Mouse (Mus musculus) retina, adult 2 months (tissue): ENCODE measurements at regions not wholly inside any gene's neighbourhood (a gene's known extent, or its start where the extent isn't known, plus 50 kb on each side); places are given as distances from the start of the nearest gene placed in this dataset.

Source experiments
- DNase-seq: peaks from one replicate; pipeline ENCODE4 v3.0.0-alpha.2; 2012; ENCODE audit warnings: low read depth, low spot score

GRCm38 (mm10) chr14:37296531-37296930 is 161.5 kb upstream of the Ghitm start:
- DNase-seq = no peak

- DNase-seq = no peak
Measured at GRCm38 (mm10) chr14:37292084-37292860, 157.2 kb upstream of the Ghitm start.

DNA sequence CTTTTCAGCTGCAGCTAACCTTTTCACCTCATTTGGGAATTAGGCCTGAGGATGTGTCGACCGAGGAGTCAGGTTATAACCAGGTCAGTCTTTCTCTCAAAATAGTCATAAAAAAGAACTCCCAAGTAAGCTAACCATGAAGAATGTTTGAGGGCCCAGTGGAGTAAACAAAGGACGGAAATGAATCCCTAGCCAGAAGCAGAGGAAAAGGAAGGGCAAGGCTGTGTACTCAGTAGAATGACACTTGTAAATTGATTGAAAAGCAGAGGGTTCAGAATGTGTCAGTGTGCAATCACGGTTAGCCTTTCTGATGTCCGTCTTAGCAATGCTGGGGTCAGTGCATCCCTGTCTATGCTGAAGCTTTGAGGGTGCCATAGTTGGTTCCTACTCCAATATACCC is 149.3 kb upstream of the Ghitm start:
- no peak for DNase-seq

DNA sequence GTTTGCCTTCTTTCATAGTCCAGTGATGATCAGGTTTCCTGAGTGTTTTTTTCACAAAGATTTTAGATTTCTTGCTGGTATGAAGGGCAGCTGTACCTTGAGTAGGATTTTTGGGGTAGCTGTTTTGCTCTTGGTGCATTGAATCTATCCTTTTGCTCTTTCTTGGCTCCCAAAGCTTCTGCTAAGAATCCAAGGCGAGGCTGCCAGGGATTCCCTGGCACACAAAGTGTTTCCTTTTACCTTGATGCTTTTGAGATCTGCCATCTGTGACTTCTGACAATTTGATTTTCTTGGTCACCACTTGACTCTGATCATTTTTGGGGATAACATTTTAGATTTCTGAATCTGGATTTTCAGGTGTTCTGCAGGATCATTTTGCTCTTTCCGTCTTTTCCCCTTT is 144.3 kb upstream of the Ghitm start:
- no peak for DNase-seq

DNA sequence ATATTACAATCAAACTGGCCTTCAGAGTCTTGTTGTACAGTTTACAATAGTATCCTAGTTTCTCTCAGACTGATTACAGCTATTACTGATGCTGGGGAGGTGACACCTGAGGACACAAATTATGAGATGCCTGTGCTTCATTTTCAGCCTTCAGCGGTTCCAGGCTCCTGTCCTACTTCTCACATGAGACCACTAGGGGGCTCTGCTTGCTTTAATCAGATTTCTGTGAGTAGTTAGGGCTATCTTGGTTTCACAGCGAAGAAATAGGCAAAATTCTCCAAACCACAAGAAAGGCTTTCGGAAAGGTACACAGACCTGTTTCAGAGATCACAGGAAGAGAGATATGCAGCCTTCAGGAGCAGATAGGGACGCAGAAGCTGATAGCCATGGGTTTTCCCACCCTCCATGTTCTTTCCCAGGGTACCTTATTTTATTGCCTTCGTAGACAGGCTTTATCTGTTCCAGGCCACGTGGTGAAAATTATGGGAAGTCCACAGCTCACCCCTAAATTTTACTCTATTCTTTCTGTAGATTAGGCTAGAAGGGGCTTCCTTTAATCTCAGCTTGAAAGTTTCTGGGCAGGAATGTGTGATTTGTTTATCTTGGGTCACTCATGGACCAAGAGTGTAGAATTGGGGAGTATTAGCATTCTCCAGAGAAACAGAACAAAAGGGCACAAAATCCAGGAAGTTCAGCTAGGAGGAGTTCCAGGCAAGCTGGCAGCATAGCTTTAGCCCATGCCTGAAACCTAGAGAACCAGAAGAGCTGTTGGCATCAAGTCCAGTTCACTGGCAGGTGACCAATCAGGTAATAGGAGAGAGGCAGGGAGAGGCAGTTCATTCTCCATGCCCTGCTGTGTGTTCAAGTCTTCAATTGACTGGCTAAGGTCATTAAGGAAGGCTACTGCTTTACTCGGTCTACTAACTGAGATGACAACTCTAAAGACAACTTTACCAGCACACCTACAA is 141.9 kb upstream of the Ghitm start:
- DNase-seq = no peak

- DNase-seq = no peak
Measured at GRCm38 (mm10) chr14:37272063-37272462, 137.0 kb upstream of the Ghitm start.

- no peak for DNase-seq
Measured at GRCm38 (mm10) chr14:37271015-37271933, 136.2 kb upstream of the Ghitm start.

DNA sequence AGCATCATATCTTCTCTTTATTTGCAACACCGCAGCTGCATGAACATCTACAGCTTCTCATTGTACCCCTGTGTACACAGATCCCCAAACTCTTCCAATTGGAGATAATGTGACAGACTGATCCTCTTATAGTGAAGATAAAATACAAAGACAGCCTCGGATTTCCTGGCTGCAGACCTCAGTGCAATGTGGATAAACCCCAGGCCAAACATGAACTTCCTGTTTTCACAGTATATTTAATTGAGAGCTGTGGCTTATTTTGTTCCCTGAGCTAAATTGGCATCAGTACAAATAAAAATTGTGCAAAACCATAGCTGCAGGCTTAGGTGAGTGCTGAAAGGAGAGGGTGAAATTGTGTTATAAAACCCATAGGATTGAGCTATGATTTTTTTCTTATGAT is 134.8 kb upstream of the Ghitm start:
- DNase-seq = no peak

DNA sequence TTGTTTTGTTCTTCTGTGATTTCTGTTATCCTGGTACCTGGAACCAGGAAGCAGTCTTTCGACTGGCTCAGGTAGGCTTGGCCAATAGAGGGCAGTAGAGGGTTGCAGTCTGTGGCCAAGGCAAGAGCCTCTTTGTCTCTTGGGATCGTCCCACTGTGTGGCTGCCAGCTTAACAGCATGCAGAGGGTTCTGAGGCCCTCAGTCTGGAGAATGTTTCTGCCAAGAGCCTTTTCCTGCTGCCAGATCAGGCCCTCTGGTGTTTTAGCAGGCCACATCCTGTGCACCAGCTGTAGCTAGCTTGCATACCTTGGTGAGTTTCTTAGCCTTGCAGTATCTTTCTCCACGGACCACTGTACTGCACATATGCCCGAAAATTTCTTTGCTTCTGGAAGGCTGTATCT is 103.6 kb upstream of the Ghitm start:
- DNase-seq = peak; percentile 43

GRCm38 (mm10) chr14:37237191-37237590 is 102.1 kb upstream of the Ghitm start:
- DNase-seq = no peak

GRCm38 (mm10) chr14:37208256-37208655 is 73.2 kb upstream of the Ghitm start:
- no peak for DNase-seq

- no peak for DNase-seq
Measured at GRCm38 (mm10) chr14:37189795-37190194, 54.7 kb upstream of the Ghitm start.
